Mouse (Mus musculus): ENCODE data around the gene Prkd2. TPM values are rescaled to one million over a fixed set of nuclear protein-coding genes. Genes with fewer than 3 reads are reported as not detected.

Gene Prkd2
- total RNA-seq, 2 experiments from 2014 or later, result 9.6 to 11.9 TPM

- ATAC-seq (replicated peaks; ENCODE audit: poor library complexity, severe bottlenecking), result no peak
Observed at GRCm38 (mm10) chr7:16915461-16916340, 73.0 kb downstream of the Prkd2 start.

DNA sequence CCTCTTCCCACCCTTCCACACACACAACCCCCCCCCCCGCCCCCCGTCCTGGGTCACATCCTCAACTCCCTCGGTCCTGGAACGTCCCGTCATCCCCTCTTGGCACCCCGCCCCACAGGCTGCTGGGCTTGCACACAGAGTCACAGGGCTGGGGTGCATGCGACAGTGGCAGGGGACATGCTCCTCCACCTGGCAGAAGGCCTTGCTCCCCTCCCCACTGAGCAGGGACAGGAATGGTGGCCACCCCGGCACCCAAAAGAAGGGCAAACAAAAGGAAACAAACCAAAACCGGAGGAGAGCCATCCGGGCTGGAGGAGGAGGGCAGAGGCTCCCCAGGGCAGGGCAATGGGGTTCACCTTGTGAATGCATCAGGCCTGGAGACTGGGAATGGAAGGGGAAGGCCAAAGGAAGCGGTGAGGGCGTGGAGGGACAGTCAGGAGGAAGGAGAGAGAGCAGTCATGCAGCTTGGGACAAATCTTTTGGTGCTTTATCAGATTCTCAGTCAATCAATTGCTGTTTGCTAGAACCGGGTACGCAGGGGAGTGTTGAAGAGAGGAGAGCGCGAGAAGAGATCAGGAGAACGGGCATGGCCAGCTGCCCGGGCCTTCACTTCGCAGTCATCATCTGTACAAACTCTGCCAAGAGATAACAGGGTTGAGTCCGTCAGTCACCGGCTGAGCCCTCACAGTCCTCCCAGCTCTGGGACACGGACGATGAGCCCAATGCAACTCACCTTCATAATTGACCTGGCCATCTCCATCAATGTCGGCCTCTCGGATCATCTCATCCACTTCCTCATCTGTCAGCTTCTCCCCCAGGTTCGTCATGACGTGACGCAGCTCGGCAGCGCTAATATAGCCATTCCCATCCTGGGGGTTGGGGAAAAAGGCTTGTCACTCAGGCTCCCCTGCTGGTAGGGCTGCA, 73.9 kb downstream of the Prkd2 start:
- no peak for ATAC-seq (replicated peaks; ENCODE audit: poor library complexity, severe bottlenecking)

- no peak for ATAC-seq (replicated peaks; ENCODE audit: poor library complexity, severe bottlenecking)
Observed at GRCm38 (mm10) chr7:16917447-16917846, 74.7 kb downstream of the Prkd2 start.

DNA sequence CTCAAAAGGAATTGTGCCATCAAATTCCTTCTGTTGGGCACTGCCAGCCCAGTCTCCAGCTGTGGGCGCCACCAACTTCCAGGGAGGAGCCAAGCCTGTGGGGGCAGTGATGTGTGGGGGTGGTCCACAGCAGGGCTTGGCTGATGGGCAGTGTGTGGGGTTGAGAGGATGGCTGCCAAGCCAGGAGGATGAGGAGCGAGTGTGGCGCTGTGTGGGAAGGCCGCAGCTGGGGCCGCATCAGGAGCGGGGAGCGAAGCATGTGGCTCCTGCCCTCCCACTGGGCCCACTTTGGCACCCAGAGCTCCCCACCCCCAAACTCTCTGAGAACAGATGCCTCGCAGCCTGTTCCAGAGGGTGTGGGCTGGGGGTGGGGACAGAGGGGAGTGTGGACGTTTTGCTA, 75.3 kb downstream of the Prkd2 start:
- no peak for ATAC-seq (replicated peaks; ENCODE audit: poor library complexity, severe bottlenecking)

DNA sequence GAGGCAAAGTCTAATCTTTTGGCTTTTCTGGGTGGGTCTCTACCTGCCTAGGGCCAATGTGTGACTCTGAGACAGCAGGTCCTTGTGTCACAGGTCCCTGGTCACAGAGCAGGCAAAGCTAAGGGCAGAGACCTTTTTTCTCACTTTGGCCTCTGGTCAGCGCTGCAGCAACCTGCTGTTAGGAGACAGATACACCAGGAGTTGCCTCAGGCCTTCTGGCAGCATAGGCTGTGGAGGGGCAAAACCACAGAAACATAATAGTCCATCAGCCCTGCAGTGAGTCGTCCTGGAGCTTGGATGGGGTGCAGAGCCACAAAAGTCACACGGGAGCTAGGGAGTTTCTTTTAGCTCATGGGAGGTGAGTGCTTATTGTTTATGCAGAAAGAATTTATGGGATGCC, 76.0 kb downstream of the Prkd2 start:
- no peak for ATAC-seq (replicated peaks; ENCODE audit: poor library complexity, severe bottlenecking)

GRCm38 (mm10) chr7:16919395-16920149, 76.9 kb downstream of the Prkd2 start:
- ATAC-seq (replicated peaks; ENCODE audit: poor library complexity, severe bottlenecking), result no peak

Other genes starting within 250 kb of the Prkd2 start
- 7.6 and 10.9 TPM in 2 replicates for gene Arhgap35, start 227.9 kb upstream of the Prkd2 start, total RNA-seq (2014; fragmentation: Nextera tagmentation)
- 6.6 and 7.6 TPM in 2 replicates for gene Arhgap35, start 227.9 kb upstream of the Prkd2 start, total RNA-seq (2017)
- gene Ceacam15, start 167.2 kb upstream of the Prkd2 start, total RNA-seq (2014; fragmentation: Nextera tagmentation), result not detected in 2 replicates
- gene Ceacam15, start 167.2 kb upstream of the Prkd2 start, total RNA-seq (2017), result not detected in 2 replicates
- gene Ceacam9, start 121.0 kb upstream of the Prkd2 start, total RNA-seq (2014; fragmentation: Nextera tagmentation), result not detected in 2 replicates
- gene Ceacam9, start 121.0 kb upstream of the Prkd2 start, total RNA-seq (2017), result not detected in 2 replicates
- gene Ap2s1, start 104.5 kb upstream of the Prkd2 start, total RNA-seq (2014; fragmentation: Nextera tagmentation), result 141 and 168 TPM in 2 replicates
- 102 and 128 TPM in 2 replicates for gene Ap2s1, start 104.5 kb upstream of the Prkd2 start, total RNA-seq (2017)
- 110 and 118 TPM in 2 replicates for gene Slc1a5, start 61.6 kb upstream of the Prkd2 start, total RNA-seq (2014; fragmentation: Nextera tagmentation)
- 46.4 and 47.2 TPM in 2 replicates for gene Slc1a5, start 61.6 kb upstream of the Prkd2 start, total RNA-seq (2017)
- 36.8 and 50.4 TPM in 2 replicates for gene Strn4, start 27.0 kb upstream of the Prkd2 start, total RNA-seq (2014; fragmentation: Nextera tagmentation)
- 47.0 and 63.5 TPM in 2 replicates for gene Strn4, start 27.0 kb upstream of the Prkd2 start, total RNA-seq (2017)
- 8.1 and 10.5 TPM in 2 replicates for gene Fkrp, start 26.2 kb upstream of the Prkd2 start, total RNA-seq (2014; fragmentation: Nextera tagmentation)
- gene Fkrp, start 26.2 kb upstream of the Prkd2 start, total RNA-seq (2017), result 9.3 and 11.0 TPM in 2 replicates
- gene Dact3, start 32.4 kb downstream of the Prkd2 start, total RNA-seq (2014; fragmentation: Nextera tagmentation), result not detected in 2 replicates
- 0.31 and 0.69 TPM in 2 replicates for gene Dact3, start 32.4 kb downstream of the Prkd2 start, total RNA-seq (2017)
- not detected in 2 replicates for gene Gng8, start 48.9 kb downstream of the Prkd2 start, total RNA-seq (2014; fragmentation: Nextera tagmentation)
- gene Gng8, start 48.9 kb downstream of the Prkd2 start, total RNA-seq (2017), result 0.26 and 0.62 TPM in 2 replicates
- 1.1 and 1.2 TPM in 2 replicates for gene Ptgir, start 63.6 kb downstream of the Prkd2 start, total RNA-seq (2014; fragmentation: Nextera tagmentation)
- gene Ptgir, start 63.6 kb downstream of the Prkd2 start, total RNA-seq (2017), result 2.2 and 2.6 TPM in 2 replicates
- gene Calm3, start 81.2 kb downstream of the Prkd2 start, total RNA-seq (2014; fragmentation: Nextera tagmentation), result 188 and 246 TPM in 2 replicates
- 463 and 465 TPM in 2 replicates for gene Calm3, start 81.2 kb downstream of the Prkd2 start, total RNA-seq (2017)
- gene Pnmal2, start 101.8 kb downstream of the Prkd2 start, total RNA-seq (2014; fragmentation: Nextera tagmentation), result not detected in 2 replicates
- gene Pnmal2, start 101.8 kb downstream of the Prkd2 start, total RNA-seq (2017), result 0.04 TPM in 1 of 2 replicates, not detected in the other
- not detected in 2 replicates for gene Pnmal1, start 116.8 kb downstream of the Prkd2 start, total RNA-seq (2014; fragmentation: Nextera tagmentation)
- gene Pnmal1, start 116.8 kb downstream of the Prkd2 start, total RNA-seq (2017), result not detected in 2 replicates
- 0.09 TPM in 1 of 2 replicates, not detected in the other for gene Gm42372, start 140.2 kb downstream of the Prkd2 start, total RNA-seq (2014; fragmentation: Nextera tagmentation)
- 0.04 TPM in 1 of 2 replicates, not detected in the other for gene Gm42372, start 140.2 kb downstream of the Prkd2 start, total RNA-seq (2017)
- gene Ccdc8, start 149.8 kb downstream of the Prkd2 start, total RNA-seq (2014; fragmentation: Nextera tagmentation), result 4.6 and 4.9 TPM in 2 replicates
- gene Ccdc8, start 149.8 kb downstream of the Prkd2 start, total RNA-seq (2017), result 4.8 and 6.5 TPM in 2 replicates
- 96.2 and 123 TPM in 2 replicates for gene Ppp5c, start 185.0 kb downstream of the Prkd2 start, total RNA-seq (2014; fragmentation: Nextera tagmentation)
- gene Ppp5c, start 185.0 kb downstream of the Prkd2 start, total RNA-seq (2017), result 81.0 and 89.8 TPM in 2 replicates
- gene Hif3a, start 219.5 kb downstream of the Prkd2 start, total RNA-seq (2014; fragmentation: Nextera tagmentation), result 0.04 and 1.1 TPM in 2 replicates
- 0.05 and 0.47 TPM in 2 replicates for gene Hif3a, start 219.5 kb downstream of the Prkd2 start, total RNA-seq (2017)
- gene Psg16, start 231.1 kb downstream of the Prkd2 start, total RNA-seq (2014; fragmentation: Nextera tagmentation), result 0.15 and 0.49 TPM in 2 replicates
- gene Psg16, start 231.1 kb downstream of the Prkd2 start, total RNA-seq (2017), result 0.22 and 0.41 TPM in 2 replicates